Mouse (Mus musculus) midbrain, embryonic 15.5 days (tissue): ENCODE data around the gene Trpc4. TPM values are rescaled to one million over a fixed set of nuclear protein-coding genes. Genes with fewer than 3 reads are reported as not detected.

ENCODE experiments used
- ATAC-seq: fragments of 200-750 bp; cut with Nextera tagmentation; replicated peaks from 2 replicates; pipeline ENCODE4 v1.8.0; 2017; ENCODE audit warnings: moderate TSS enrichment
- H3K27ac ChIP-seq: fragments of 300-500 bp; sonication (generic); 2 replicates; pipeline ENCODE4 v1.5.1; 2015; ENCODE audit warnings: mild to moderate bottlenecking, inconsistent platforms
- H3K27me3 ChIP-seq: fragments of 300-500 bp; sonication (generic); replicated peaks from 2 replicates; pipeline ENCODE4 v1.6.1; 2015; ENCODE audit warnings: inconsistent platforms
- H3K36me3 ChIP-seq: fragments of 300-500 bp; sonication (generic); replicated peaks from 2 replicates; pipeline ENCODE4 v1.6.1; 2015; ENCODE audit warnings: inconsistent platforms
- H3K4me1 ChIP-seq: fragments of 300-500 bp; sonication (generic); 2 replicates; pipeline ENCODE4 v1.6.1; 2015; ENCODE audit warnings: inconsistent platforms
- H3K4me2 ChIP-seq: fragments of 300-500 bp; sonication (generic); 2 replicates; pipeline ENCODE4 v1.6.1; 2015; ENCODE audit warnings: inconsistent platforms, mild to moderate bottlenecking, moderate library complexity
- H3K4me3 ChIP-seq: fragments of 300-500 bp; sonication (generic); 2 replicates; pipeline ENCODE4 v1.5.1; 2015; ENCODE audit warnings: mild to moderate bottlenecking, inconsistent platforms
- H3K9ac ChIP-seq: fragments of 300-500 bp; sonication (generic); 2 replicates; pipeline ENCODE4 v1.6.1; 2015; ENCODE audit warnings: mild to moderate bottlenecking, inconsistent platforms
- H3K9me3 ChIP-seq: fragments of 300-500 bp; sonication (generic); 2 replicates; pipeline ENCODE4 v1.6.1; 2016; ENCODE audit warnings: inconsistent platforms
- WGBS: fragments of 180-500 bp; shearing (Covaris S2); methylation state at CpG from one replicate; pipeline ENCODE4 v1.1.7; 2015; ENCODE audit warnings: mixed read lengths; 5-methylcytosine and 5-hydroxymethylcytosine counted together
- polyA plus RNA-seq: library from polyadenylated mRNA; unstranded; fragments of >200 nt; fragmentation: Nextera tagmentation; extraction: Ambion mirVana; gene quantifications from 2 replicates; pipeline ENCODE4 v1.2.1, GENCODE M21; 2015

Trpc4 gene
- polyA plus RNA-seq, 1 experiment from 2014 or later = 6.0 TPM

DNA sequence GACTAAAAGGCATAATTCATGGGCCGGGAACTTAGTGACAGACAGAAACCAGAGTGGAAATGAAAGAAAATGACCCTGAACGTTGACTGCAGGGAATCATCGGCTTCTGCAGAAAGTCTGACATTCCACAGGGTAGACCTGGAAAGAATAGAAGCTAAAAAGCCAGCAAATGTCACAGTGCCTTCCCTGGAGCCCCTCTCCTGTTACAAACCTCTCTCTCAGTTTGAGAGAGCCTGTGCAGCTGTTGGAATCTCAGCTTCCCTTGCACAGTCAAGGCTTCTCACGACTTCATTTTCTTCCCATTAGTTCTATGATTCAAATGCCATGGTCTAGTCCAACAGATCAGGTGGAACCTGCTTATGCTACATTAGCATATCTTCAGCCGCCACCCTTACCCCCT lies 154.8 kb downstream of the Trpc4 start:
- 0 out of 2 replicates have a peak, but pooled peaks have one; percentile 4 for ATAC-seq
- Histone ChIP-seq H3K27ac (0 out of 2 replicates have a peak overlapping the region, but pooled peaks have one; percentile 1), H3K36me3 (no peaks in the 10 kb centered on the region), H3K4me1 (no peaks in the 10 kb centered on the region), H3K4me3 (no peak overlapping the region), H3K4me2 (no peak overlapping the region), H3K9ac (no peak overlapping the region), H3K27me3 (no peaks in the 10 kb centered on the region), H3K9me3 (no peaks in the 10 kb centered on the region)
- WGBS = 30% methylated on average over 5 of the region's 5 CpGs

DNA sequence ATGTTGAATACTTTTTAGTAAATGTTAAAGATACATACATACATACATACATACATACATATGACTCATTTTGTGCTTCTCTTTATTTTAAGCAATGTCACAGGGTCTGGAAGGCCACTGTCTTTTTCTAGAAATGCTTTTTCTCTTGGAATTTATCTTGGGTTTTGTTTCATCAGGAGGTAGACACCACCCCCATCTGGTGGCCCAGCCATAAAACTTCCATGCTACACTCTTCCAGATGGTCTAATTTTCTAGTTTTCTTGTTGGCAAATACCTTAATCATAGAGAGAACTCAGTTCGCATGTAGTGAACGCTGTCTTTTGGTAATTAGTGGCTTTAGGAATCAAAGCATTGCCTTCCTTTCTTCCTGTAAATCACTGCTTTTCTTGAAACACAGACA lies 158.2 kb downstream of the Trpc4 start:
- H3K27me3 ChIP-seq = no peaks in the 10 kb centered on the region
- H3K4me2 ChIP-seq = no peak overlapping the region
- H3K9ac ChIP-seq = no peak overlapping the region
- H3K4me1 ChIP-seq = no peaks in the 10 kb centered on the region
- H3K4me3 ChIP-seq = no peak overlapping the region
- no peaks in the 10 kb centered on the region for H3K36me3 ChIP-seq
- no peak for ATAC-seq
- no peaks in the 10 kb centered on the region for H3K9me3 ChIP-seq
- no peak overlapping the region for H3K27ac ChIP-seq
- 75% methylated on average over 2 of the region's 2 CpGs for WGBS

DNA sequence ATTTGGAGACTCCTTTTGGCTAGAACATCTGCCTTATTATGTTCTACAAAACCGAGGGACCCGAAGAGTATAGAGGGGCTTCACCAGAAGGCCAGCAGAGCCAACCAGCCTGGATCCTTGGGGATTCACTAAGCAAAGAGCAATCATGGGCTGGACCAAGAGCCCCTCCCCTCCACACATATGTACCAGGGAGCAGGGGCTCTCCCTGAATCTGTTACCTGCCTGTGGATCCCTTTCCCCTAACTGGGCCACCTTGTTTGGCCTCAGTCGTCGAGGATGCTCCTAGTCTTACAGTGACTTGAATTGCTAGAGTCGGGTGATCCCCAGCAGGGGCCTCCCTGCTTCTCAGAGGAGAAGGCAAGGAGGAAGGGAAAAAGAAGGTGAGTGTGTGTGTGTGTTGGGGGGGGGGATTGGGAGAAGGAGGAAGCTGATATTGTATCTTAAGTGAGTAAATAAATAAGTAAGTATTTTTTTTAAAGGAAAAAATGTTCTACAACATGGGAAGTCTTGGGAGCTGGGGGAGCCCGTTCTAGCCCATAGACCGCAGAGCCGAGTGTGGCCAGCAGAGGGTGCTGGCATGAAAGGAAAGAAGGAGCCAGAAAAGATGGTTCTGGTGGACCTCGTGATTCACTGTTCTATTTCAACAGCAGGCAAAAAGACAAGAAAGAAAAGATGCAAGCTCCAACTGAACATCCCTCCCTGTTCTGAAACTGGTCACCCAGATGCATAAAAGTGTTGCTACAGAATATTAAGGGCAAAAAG lies 197.2 kb downstream of the Trpc4 start:
- Histone ChIP-seq H3K27ac (no peak overlapping the region), H3K9ac (no peak overlapping the region), H3K9me3 (no peaks in the 10 kb centered on the region), H3K27me3 (no peaks in the 10 kb centered on the region), H3K4me3 (no peak overlapping the region), H3K4me1 (peaks cover 3% of the 10 kb centered on the region; the same call in 1 of the 2 replicates), H3K4me2 (no peak overlapping the region), H3K36me3 (no peaks in the 10 kb centered on the region)
- no peak for ATAC-seq
- WGBS = 32% methylated on average over 9 of the region's 9 CpGs

DNA sequence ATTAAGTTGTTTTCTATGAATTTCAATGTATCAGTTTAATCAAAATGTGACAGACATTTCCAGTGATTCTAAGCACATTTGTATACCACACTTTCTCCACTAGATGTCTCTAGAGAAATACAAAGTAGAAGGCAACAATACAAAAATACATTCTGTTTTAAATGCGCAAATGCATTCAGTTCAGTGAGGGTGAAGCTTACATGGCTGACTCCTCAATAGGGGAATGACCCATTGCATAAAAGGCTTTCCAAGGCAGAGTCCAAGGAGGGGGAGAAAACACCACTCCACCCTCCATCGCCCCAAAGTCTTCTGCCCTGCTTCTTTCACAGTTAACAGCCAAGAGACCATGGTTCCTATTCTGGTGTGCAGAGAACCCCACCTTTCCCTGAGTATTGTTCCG lies 201.7 kb downstream of the Trpc4 start:
- Histone ChIP-seq H3K27ac (no peak overlapping the region), H3K4me2 (no peak overlapping the region), H3K9me3 (no peaks in the 10 kb centered on the region), H3K36me3 (no peaks in the 10 kb centered on the region), H3K27me3 (no peaks in the 10 kb centered on the region), H3K9ac (no peak overlapping the region), H3K4me3 (no peak overlapping the region), H3K4me1 (peaks cover 3% of the 10 kb centered on the region; the same call in 1 of the 2 replicates)
- WGBS = 63% methylated on average over 3 of the region's 3 CpGs
- peak; percentile 66 for ATAC-seq

GRCm38 (mm10) chr3:54358463-54359189 lies 202.8 kb downstream of the Trpc4 start:
- Histone ChIP-seq H3K4me2 (no peak overlapping the region), H3K9me3 (no peaks in the 10 kb centered on the region), H3K4me1 (peaks cover 3% of the 10 kb centered on the region; the same call in 1 of the 2 replicates), H3K27ac (no peak overlapping the region), H3K4me3 (no peak overlapping the region), H3K9ac (no peak overlapping the region), H3K36me3 (no peaks in the 10 kb centered on the region), H3K27me3 (no peaks in the 10 kb centered on the region)
- 61% methylated on average over 15 of the region's 15 CpGs for WGBS
- peak; percentile 66 for ATAC-seq

DNA sequence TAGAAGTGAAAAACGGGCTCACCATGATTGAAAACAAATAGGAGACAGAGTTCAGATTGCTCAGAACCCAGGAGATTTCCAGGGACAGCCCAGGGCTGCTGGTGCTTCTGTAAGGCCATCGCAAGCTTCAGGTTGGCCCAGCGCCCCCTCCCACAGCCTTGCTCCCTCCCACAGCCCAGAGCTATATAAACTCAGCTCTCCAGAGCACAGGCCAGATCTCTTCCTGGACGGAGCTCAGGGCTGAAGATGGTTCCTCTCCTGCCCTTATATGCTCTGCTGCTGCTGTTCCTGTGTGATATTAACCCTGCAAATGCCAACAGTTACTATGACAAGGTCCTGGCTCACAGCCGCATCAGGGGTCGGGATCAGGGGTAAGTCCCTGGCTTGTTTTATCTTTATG lies 205.1 kb downstream of the Trpc4 start, which contains the start of gene Postn:
TSS of gene Postn (plus strand) at position 213 of the 400 bp plus-strand sequence.
- no peaks in the 10 kb centered on the region for H3K9me3 ChIP-seq
- 52% methylated on average over 6 of the region's 6 CpGs for WGBS
- H3K27ac ChIP-seq = no peak within 1 kb of the TSS
- no peaks in the 10 kb centered on the region for H3K36me3 ChIP-seq
- H3K4me2 ChIP-seq = no peak within 1 kb of the TSS
- no peak within 1 kb of the TSS for H3K9ac ChIP-seq
- H3K4me1 ChIP-seq = peaks cover 3% of the 10 kb centered on the region; the same call in 1 of the 2 replicates
- H3K27me3 ChIP-seq = no peaks in the 10 kb centered on the region
- ATAC-seq = no peak
- no peak within 1 kb of the TSS for H3K4me3 ChIP-seq

DNA sequence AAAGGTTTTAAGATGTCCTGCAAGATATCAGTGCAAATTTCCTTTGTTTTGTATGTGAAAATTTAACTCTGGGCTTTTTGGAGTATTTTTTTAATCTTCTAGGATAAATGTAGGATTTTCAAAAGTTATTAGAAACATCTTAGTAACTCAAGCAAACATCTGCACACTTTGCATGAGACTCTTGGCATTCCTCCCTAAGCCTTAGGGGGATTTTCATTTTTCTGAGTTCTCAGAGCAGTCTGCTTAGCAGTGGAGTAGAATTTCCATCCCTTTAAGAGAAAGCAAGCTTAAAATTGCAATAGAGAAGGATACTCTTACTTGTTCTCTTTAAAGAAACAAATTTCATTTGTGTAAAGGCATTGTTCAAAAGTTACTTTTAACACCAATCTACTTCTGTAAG lies 205.8 kb downstream of the Trpc4 start:
- H3K9ac ChIP-seq = no peak overlapping the region
- no peak overlapping the region for H3K4me3 ChIP-seq
- H3K4me2 ChIP-seq = no peak overlapping the region
- H3K27ac ChIP-seq = no peak overlapping the region
- no peak for ATAC-seq
- no peaks in the 10 kb centered on the region for H3K36me3 ChIP-seq
- no peaks in the 10 kb centered on the region for H3K27me3 ChIP-seq
- H3K9me3 ChIP-seq = no peaks in the 10 kb centered on the region
- H3K4me1 ChIP-seq = peaks cover 3% of the 10 kb centered on the region; the same call in 1 of the 2 replicates

Other genes with a start within 250 kb of the Trpc4 start
- gene Postn, start 205.1 kb downstream of the Trpc4 start, polyA plus RNA-seq = 12.2 and 13.5 TPM in 2 replicates